Mouse (Mus musculus) forebrain, embryonic 14.5 days (tissue): ENCODE results near the gene Apom. TPM values are rescaled to one million over a fixed set of nuclear protein-coding genes. Genes with fewer than 3 reads are reported as not detected.

Experiments used
- ATAC-seq: fragments of 200-750 bp; cut with Nextera tagmentation; 2 replicates; pipeline ENCODE4 v1.8.0; 2017; ENCODE audit warnings: mild to moderate bottlenecking, moderate library complexity
- DNase-seq: peaks from one replicate; pipeline ENCODE4 v3.0.0-alpha.2; 2015; ENCODE audit warnings: low spot score
- H3K27ac ChIP-seq: fragments of 300-500 bp; sonication (generic); 2 replicates; pipeline ENCODE4 v1.5.1; 2014; ENCODE audit warnings: low read depth, mild to moderate bottlenecking, control low read depth, low read length, moderate library complexity
- H3K27me3 ChIP-seq: fragments of 300-500 bp; sonication (generic); replicated peaks from 2 replicates; pipeline ENCODE4 v1.6.1; 2014; ENCODE audit warnings: low read length, control low read depth, mixed read lengths; ENCODE audit not compliant: control insufficient read depth, insufficient read depth
- H3K36me3 ChIP-seq: fragments of 300-500 bp; sonication (generic); 2 replicates; pipeline ENCODE4 v1.6.1; 2014; ENCODE audit warnings: low read length, control low read depth; ENCODE audit not compliant: control insufficient read depth, insufficient read depth
- H3K4me1 ChIP-seq: fragments of 300-500 bp; sonication (generic); 2 replicates; pipeline ENCODE4 v1.6.1; 2014; ENCODE audit warnings: antibody characterized with exemption, low read length, control low read depth; ENCODE audit not compliant: control insufficient read depth, insufficient read depth
- H3K4me2 ChIP-seq: fragments of 300-500 bp; sonication (generic); 2 replicates; pipeline ENCODE4 v1.6.1; 2014; ENCODE audit warnings: mild to moderate bottlenecking, control low read depth, low read length
- H3K4me3 ChIP-seq: fragments of 300-500 bp; sonication (generic); 2 replicates; pipeline ENCODE4 v1.5.1; 2014; ENCODE audit warnings: low read depth, low read length, control low read depth
- H3K9ac ChIP-seq: fragments of 300-500 bp; sonication (generic); 2 replicates; pipeline ENCODE4 v1.6.1; 2014; ENCODE audit warnings: mild to moderate bottlenecking, low read length, control low read depth, moderate library complexity
- H3K9me3 ChIP-seq: fragments of 300-500 bp; sonication (generic); replicated peaks from 2 replicates; pipeline ENCODE4 v1.6.1; 2016; ENCODE audit warnings: low read length, control low read depth, mixed read lengths; ENCODE audit not compliant: control insufficient read depth
- WGBS: fragments of 180-500 bp; shearing (Covaris S2); extraction: QIAGEN DNeasy Blood & Tissue Kit; methylation state at CpG from one replicate; pipeline ENCODE4 v1.1.7; 2014; 5-methylcytosine and 5-hydroxymethylcytosine counted together
- polyA plus RNA-seq: library from polyadenylated mRNA; unstranded; fragments of >200 nt; fragmentation: Nextera tagmentation; extraction: Ambion mirVana; gene quantifications from 2 replicates; pipeline ENCODE4 v1.2.1, GENCODE M21; 2014

Apom gene
- polyA plus RNA-seq, 1 experiment from 2014 or later = 0.29 TPM

- no peak overlapping the region for H3K4me2 ChIP-seq
- no peaks in the 10 kb centered on the region for H3K9me3 ChIP-seq
- H3K4me3 ChIP-seq = no peak overlapping the region
- H3K27ac ChIP-seq = no peak overlapping the region
- H3K27me3 ChIP-seq = no peaks in the 10 kb centered on the region
- ATAC-seq = no peak
- H3K9ac ChIP-seq = no peak overlapping the region
- H3K4me1 ChIP-seq = no peaks in the 10 kb centered on the region
- WGBS = 75% methylated on average over 10 of the region's 10 CpGs
- DNase-seq = no peak
- H3K36me3 ChIP-seq = peaks cover 83% of the 10 kb centered on the region
Observed at GRCm38 (mm10) chr17:35100196-35100765, 31.6 kb downstream of the Apom start.

- no peak overlapping the region for H3K4me2 ChIP-seq
- H3K27me3 ChIP-seq = no peaks in the 10 kb centered on the region
- H3K4me1 ChIP-seq = no peaks in the 10 kb centered on the region
- no peaks in the 10 kb centered on the region for H3K9me3 ChIP-seq
- H3K36me3 ChIP-seq = peaks cover 88% of the 10 kb centered on the region
- no peak for DNase-seq
- ATAC-seq = no peak
- H3K4me3 ChIP-seq = no peak overlapping the region
- no peak overlapping the region for H3K27ac ChIP-seq
- no peak overlapping the region for H3K9ac ChIP-seq
- 78% methylated on average over 12 of the region's 12 CpGs for WGBS
Observed at GRCm38 (mm10) chr17:35097164-35097655, 34.6 kb downstream of the Apom start.

GRCm38 (mm10) chr17:35096597-35096996 is 35.3 kb downstream of the Apom start:
- 85% methylated on average over 12 of the region's 12 CpGs for WGBS
- H3K36me3 ChIP-seq = peaks cover 85% of the 10 kb centered on the region
- no peak overlapping the region for H3K4me3 ChIP-seq

GRCm38 (mm10) chr17:35094475-35095365 is 37.1 kb downstream of the Apom start:
- H3K4me3 ChIP-seq = no peak overlapping the region
- H3K9ac ChIP-seq = no peak overlapping the region
- H3K9me3 ChIP-seq = no peaks in the 10 kb centered on the region
- H3K4me2 ChIP-seq = no peak overlapping the region
- H3K36me3 ChIP-seq = peaks cover 70% of the 10 kb centered on the region
- no peak for DNase-seq
- 93% methylated on average over 15 of the region's 15 CpGs for WGBS
- H3K4me1 ChIP-seq = peaks cover 6% of the 10 kb centered on the region
- no peak overlapping the region for H3K27ac ChIP-seq
- no peak for ATAC-seq
- H3K27me3 ChIP-seq = no peaks in the 10 kb centered on the region

More at GRCm38 (mm10) chr17:35096597-35096996, 35.3 kb downstream of the Apom start:
- ATAC-seq (no peak), DNase-seq (no peak)
- H3K9me3 ChIP-seq = no peaks in the 10 kb centered on the region
- H3K4me1 ChIP-seq = no peaks in the 10 kb centered on the region
- no peak overlapping the region for H3K4me2 ChIP-seq
- no peak overlapping the region for H3K9ac ChIP-seq
- H3K27me3 ChIP-seq = no peaks in the 10 kb centered on the region
- no peak overlapping the region for H3K27ac ChIP-seq

- no peak for ATAC-seq
- H3K9ac ChIP-seq = no peak overlapping the region
- WGBS = 90% methylated on average over 14 of the region's 14 CpGs
- H3K4me3 ChIP-seq = no peak overlapping the region
- H3K36me3 ChIP-seq = peaks cover 51% of the 10 kb centered on the region
- no peaks in the 10 kb centered on the region for H3K9me3 ChIP-seq
- no peak overlapping the region for H3K4me2 ChIP-seq
- peaks cover 6% of the 10 kb centered on the region for H3K4me1 ChIP-seq
- H3K27me3 ChIP-seq = no peaks in the 10 kb centered on the region
- DNase-seq = no peak
- no peak overlapping the region for H3K27ac ChIP-seq
Observed at GRCm38 (mm10) chr17:35092403-35093198, 39.2 kb downstream of the Apom start.

- WGBS = 54% methylated on average over 8 of the region's 8 CpGs
- H3K4me3 ChIP-seq = peak overlapping the region; percentile 55
- ATAC-seq (peak; percentile 15; the same call in 1 of the 2 replicates), DNase-seq (peak; percentile 63)
- no peaks in the 10 kb centered on the region for H3K9me3 ChIP-seq
- H3K9ac ChIP-seq = peak overlapping the region; percentile 88
- H3K4me2 ChIP-seq = peak overlapping the region; percentile 67
- H3K36me3 ChIP-seq = peaks cover 34% of the 10 kb centered on the region
- H3K4me1 ChIP-seq = peaks cover 6% of the 10 kb centered on the region
- H3K27me3 ChIP-seq = no peaks in the 10 kb centered on the region
- H3K27ac ChIP-seq = peak overlapping the region; percentile 98
Observed at GRCm38 (mm10) chr17:35090166-35090932, 41.5 kb downstream of the Apom start.

GRCm38 (mm10) chr17:35088825-35089644 is 42.8 kb downstream of the Apom start, which contains the start of gene Abhd16a:
Gene Abhd16a, plus strand, starts transcription at chr17:35089263.
- Histone ChIP-seq H3K4me2 (peak within 1 kb of the TSS; percentile 67), H3K27ac (peak within 1 kb of the TSS; percentile 98), H3K27me3 (no peaks in the 10 kb centered on the region), H3K4me3 (peak within 1 kb of the TSS; percentile 55), H3K4me1 (peaks cover 6% of the 10 kb centered on the region), H3K9me3 (no peaks in the 10 kb centered on the region), H3K9ac (peak within 1 kb of the TSS; percentile 88), H3K36me3 (peaks cover 25% of the 10 kb centered on the region)
- WGBS = 3% methylated on average over 66 of the region's 67 CpGs
- ATAC-seq = peak; percentile 99
- peak; percentile 96 for DNase-seq
